Mouse (Mus musculus) midbrain, embryonic 14.5 days (tissue): Measurements from ENCODE around the gene Zfyve26. TPM values are rescaled to one million over a fixed set of nuclear protein-coding genes. Genes with fewer than 3 reads are reported as not detected.
"Not testable (repeated sequence)": the region's sequence is repeated elsewhere in the genome, so short reads cannot be mapped to it uniquely, and the experiment has no call there.

ENCODE experiments used
- ATAC-seq: fragments of 200-750 bp; cut with Nextera tagmentation; 2 replicates; pipeline ENCODE4 v1.8.0; 2017; ENCODE audit warnings: moderate number of reproducible peaks, moderate library complexity; ENCODE audit not compliant: low FRiP score, low TSS enrichment
- DNase-seq: peaks from one replicate; pipeline ENCODE4 v3.0.0-alpha.2; 2015
- H3K27ac ChIP-seq: fragments of 300-500 bp; sonication (generic); replicated peaks from 2 replicates; pipeline ENCODE4 v1.5.1; 2014; ENCODE audit warnings: mild to moderate bottlenecking, low read depth, low read length, moderate library complexity
- H3K27me3 ChIP-seq: fragments of 300-500 bp; sonication (generic); 2 replicates; pipeline ENCODE4 v1.6.1; 2014; ENCODE audit warnings: low read length, control low read depth, mixed read lengths; ENCODE audit not compliant: control insufficient read depth, insufficient read depth
- H3K36me3 ChIP-seq: fragments of 300-500 bp; sonication (generic); 2 replicates; pipeline ENCODE4 v1.6.1; 2014; ENCODE audit warnings: low read length, control low read depth; ENCODE audit not compliant: control insufficient read depth, insufficient read depth
- H3K4me1 ChIP-seq: fragments of 300-500 bp; sonication (generic); 2 replicates; pipeline ENCODE4 v1.6.1; 2014; ENCODE audit warnings: mild to moderate bottlenecking, antibody characterized with exemption, low read length, control low read depth; ENCODE audit not compliant: control insufficient read depth, insufficient read depth
- H3K4me2 ChIP-seq: fragments of 300-500 bp; sonication (generic); 2 replicates; pipeline ENCODE4 v1.6.1; 2014; ENCODE audit warnings: mild to moderate bottlenecking, low read length, moderate library complexity
- H3K4me3 ChIP-seq: fragments of 300-500 bp; sonication (generic); replicated peaks from 2 replicates; pipeline ENCODE4 v1.5.1; 2014; ENCODE audit warnings: low read depth, low read length
- H3K9ac ChIP-seq: fragments of 300-500 bp; sonication (generic); replicated peaks from 2 replicates; pipeline ENCODE4 v1.6.1; 2014; ENCODE audit warnings: mild to moderate bottlenecking, low read length, moderate library complexity
- H3K9me3 ChIP-seq: fragments of 300-500 bp; sonication (generic); 2 replicates; pipeline ENCODE4 v1.6.1; 2016; ENCODE audit warnings: low read length, control low read depth, mixed read lengths; ENCODE audit not compliant: control insufficient read depth
- WGBS: fragments of 180-500 bp; shearing (Covaris S2); extraction: QIAGEN DNeasy Blood & Tissue Kit; methylation state at CpG from one replicate; pipeline ENCODE4 v1.1.7; 2014; 5-methylcytosine and 5-hydroxymethylcytosine counted together
- polyA plus RNA-seq: library from polyadenylated mRNA; unstranded; fragments of >200 nt; fragmentation: Nextera tagmentation; extraction: Ambion mirVana; gene quantifications from 2 replicates; pipeline ENCODE4 v1.2.1, GENCODE M21; 2014

Zfyve26 gene
- polyA plus RNA-seq, 1 experiment from 2014 or later: 13.7 TPM

GRCm38 (mm10) chr12:79192193-79192592 is 103.9 kb downstream of the Zfyve26 start, which contains the start of gene Rdh11:
Gene Rdh11, minus strand, starts transcription at chr12:79192293.
- ATAC-seq: no peak
- WGBS: 65% methylated on average over 6 of the region's 6 CpGs

DNA sequence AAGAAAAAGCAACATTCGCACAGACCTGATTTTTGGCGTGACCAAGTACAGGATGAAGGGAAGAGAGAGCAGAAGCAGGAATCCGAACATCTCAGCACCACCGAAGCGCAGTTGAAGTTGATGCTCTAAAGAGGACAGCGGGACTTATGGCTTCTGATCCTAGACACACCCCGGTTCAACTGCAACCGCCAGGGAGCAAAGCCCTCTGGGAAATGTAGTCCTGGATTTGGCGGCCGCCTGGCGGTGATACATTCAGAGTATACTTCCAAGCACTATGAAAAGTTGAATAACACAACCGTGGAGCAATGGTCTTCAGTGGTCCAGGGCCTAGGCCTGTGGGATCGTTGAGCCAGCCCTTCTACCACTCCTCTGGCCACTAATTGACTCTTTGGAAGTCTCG is 104.4 kb downstream of the Zfyve26 start:
- no peaks in the 10 kb centered on the region for H3K27me3 ChIP-seq
- H3K9me3 ChIP-seq: no peaks in the 10 kb centered on the region
- H3K36me3 ChIP-seq: peaks cover 18% of the 10 kb centered on the region
- H3K9ac ChIP-seq: peak overlapping the region; percentile 65
- ATAC-seq (peak; percentile 83), DNase-seq (peak; percentile 94)
- WGBS: 6% methylated on average over 14 of the region's 14 CpGs
- peaks cover 10% of the 10 kb centered on the region for H3K4me1 ChIP-seq
- peak overlapping the region; percentile 55 for H3K27ac ChIP-seq
- H3K4me3 ChIP-seq: peak overlapping the region; percentile 66
- peak overlapping the region; percentile 87 for H3K4me2 ChIP-seq

More at GRCm38 (mm10) chr12:79192193-79192592, 103.9 kb downstream of the Zfyve26 start, which contains the start of gene Rdh11:
- H3K27ac ChIP-seq: peak within 1 kb of the TSS; percentile 55
- peak within 1 kb of the TSS; percentile 66 for H3K4me3 ChIP-seq
- no peaks in the 10 kb centered on the region for H3K27me3 ChIP-seq
- H3K9ac ChIP-seq: peak within 1 kb of the TSS; percentile 65
- H3K4me1 ChIP-seq: peaks cover 10% of the 10 kb centered on the region
- peak within 1 kb of the TSS; percentile 87 for H3K4me2 ChIP-seq
- peaks cover 13% of the 10 kb centered on the region for H3K36me3 ChIP-seq
- H3K9me3 ChIP-seq: no peaks in the 10 kb centered on the region
- no peak for DNase-seq

DNA sequence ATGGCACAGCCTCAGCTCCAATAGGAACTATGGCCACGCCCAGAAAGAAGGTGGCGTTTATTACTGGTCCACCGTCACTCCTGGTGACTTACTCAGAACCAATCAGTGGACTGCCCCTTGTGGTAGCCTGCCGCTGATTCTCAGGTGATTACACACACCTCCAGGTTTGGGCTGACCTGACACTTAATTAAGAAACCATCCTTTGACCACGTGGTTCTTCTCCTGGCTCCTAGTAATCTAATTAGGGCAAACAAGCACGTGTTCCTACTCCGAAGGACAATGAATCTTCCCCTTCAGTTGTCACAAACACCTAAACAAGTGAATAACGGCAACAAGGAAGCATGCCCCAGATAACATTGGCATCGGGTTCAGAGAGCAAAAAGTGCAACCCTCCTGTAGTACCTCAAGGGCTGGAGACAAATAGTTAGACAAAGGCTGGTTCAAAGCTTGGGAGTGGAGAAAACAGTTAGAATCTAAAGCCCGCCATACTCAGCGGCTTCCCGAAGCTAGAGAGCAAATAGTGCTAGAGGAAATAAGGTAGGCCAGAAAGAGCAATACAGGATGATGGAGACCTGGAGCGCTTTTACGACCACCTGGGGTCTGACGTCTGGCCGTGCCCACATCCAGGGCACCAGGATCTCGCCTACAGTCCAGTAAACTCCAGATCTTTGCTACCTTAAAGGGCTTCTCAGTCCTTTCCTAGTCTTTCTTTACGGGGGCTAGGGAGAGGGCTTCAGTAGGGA is 105.0 kb downstream of the Zfyve26 start:
- Histone ChIP-seq H3K4me1 (peaks cover 10% of the 10 kb centered on the region), H3K27me3 (no peaks in the 10 kb centered on the region), H3K4me3 (peak overlapping the region; percentile 66), H3K9me3 (no peaks in the 10 kb centered on the region), H3K9ac (peak overlapping the region; percentile 65), H3K36me3 (peaks cover 24% of the 10 kb centered on the region), H3K27ac (peak overlapping the region; percentile 55), H3K4me2 (peak overlapping the region; percentile 87)
- WGBS: under 1% methylated on average over 18 of the region's 18 CpGs
- DNase-seq (peak; percentile 91), ATAC-seq (peak; percentile 93)

- not testable (repeated sequence) for H3K9ac ChIP-seq, H3K9me3 ChIP-seq, H3K4me3 ChIP-seq, ATAC-seq, H3K4me1 ChIP-seq, DNase-seq, H3K27me3 ChIP-seq, H3K27ac ChIP-seq, H3K4me2 ChIP-seq
- 96% methylated on average over 5 of the region's 6 CpGs for WGBS
- peaks cover 70% of the 10 kb centered on the region for H3K36me3 ChIP-seq
Measured at GRCm38 (mm10) chr12:79185160-79185559, 110.9 kb downstream of the Zfyve26 start.

Other genes starting within 250 kb of the Zfyve26 start
- gene Pigh, start 206.7 kb downstream of the Zfyve26 start, polyA plus RNA-seq: 17.3 and 22.2 TPM in 2 replicates
- gene Arg2, start 165.5 kb downstream of the Zfyve26 start, polyA plus RNA-seq: 31.1 and 35.8 TPM in 2 replicates
- 158 and 174 TPM in 2 replicates for gene Vti1b, start 123.6 kb downstream of the Zfyve26 start, polyA plus RNA-seq
- gene Rdh11, start 104.0 kb downstream of the Zfyve26 start, polyA plus RNA-seq: 27.7 and 31.6 TPM in 2 replicates
- gene Rdh12, start 87.4 kb downstream of the Zfyve26 start, polyA plus RNA-seq: 0.86 and 0.97 TPM in 2 replicates
- 1.6 TPM in 2 replicates for gene Rad51b, start 978 bp upstream of the Zfyve26 start, polyA plus RNA-seq